Mouse (Mus musculus) lung, embryonic 14.5 days (tissue): ENCODE data around the gene Inava. TPM values are rescaled to one million over a fixed set of nuclear protein-coding genes. Genes with fewer than 3 reads are reported as not detected.

Experiments
- ATAC-seq: fragments of 200-750 bp; cut with Nextera tagmentation; 2 replicates; pipeline ENCODE4 v1.8.0; 2017; ENCODE audit warnings: mild to moderate bottlenecking, moderate TSS enrichment, moderate library complexity; ENCODE audit not compliant: insufficient read depth
- DNase-seq: peaks from one replicate; pipeline ENCODE4 v3.0.0-alpha.2; 2015
- H3K27ac ChIP-seq: fragments of 300-500 bp; sonication (generic); 2 replicates; pipeline ENCODE4 v1.5.1; 2014; ENCODE audit warnings: low read depth, mild to moderate bottlenecking, moderate library complexity
- H3K27me3 ChIP-seq: fragments of 300-500 bp; sonication (generic); 2 replicates; pipeline ENCODE4 v1.6.1; 2014; ENCODE audit warnings: low read length, control low read depth; ENCODE audit not compliant: insufficient read depth
- H3K36me3 ChIP-seq: fragments of 300-500 bp; sonication (generic); 2 replicates; pipeline ENCODE4 v1.6.1; 2014; ENCODE audit warnings: control low read depth; ENCODE audit not compliant: insufficient read depth
- H3K4me1 ChIP-seq: fragments of 300-500 bp; sonication (generic); 2 replicates; pipeline ENCODE4 v1.6.1; 2014; ENCODE audit warnings: antibody characterized with exemption, control low read depth; ENCODE audit not compliant: insufficient read depth
- H3K4me2 ChIP-seq: fragments of 300-500 bp; sonication (generic); 2 replicates; pipeline ENCODE4 v1.6.1; 2014; ENCODE audit warnings: mild to moderate bottlenecking
- H3K4me3 ChIP-seq: fragments of 300-500 bp; sonication (generic); 2 replicates; pipeline ENCODE4 v1.5.1; 2014; ENCODE audit warnings: low read depth, low read length
- H3K9ac ChIP-seq: fragments of 300-500 bp; sonication (generic); 2 replicates; pipeline ENCODE4 v1.6.1; 2014
- H3K9me3 ChIP-seq: fragments of 300-500 bp; sonication (generic); 2 replicates; pipeline ENCODE4 v1.6.1; 2016; ENCODE audit warnings: low read depth, low read length, control low read depth
- CTCF ChIP-seq: IDR thresholded peaks from 2 replicates; pipeline ENCODE4 v1.5.1; 2016; ENCODE audit warnings: antibody characterized with exemption, low read depth
- WGBS: fragments of 180-500 bp; shearing (Covaris S2); extraction: QIAGEN DNeasy Blood & Tissue Kit; methylation state at CpG from one replicate; pipeline ENCODE4 v1.1.7; 2014; 5-methylcytosine and 5-hydroxymethylcytosine counted together
- polyA plus RNA-seq: library from polyadenylated mRNA; unstranded; fragments of >200 nt; fragmentation: Nextera tagmentation; extraction: Ambion mirVana; gene quantifications from 2 replicates; pipeline ENCODE4 v1.2.1, GENCODE M21; 2014

The Inava gene
- polyA plus RNA-seq, 1 experiment from 2014 or later = 15.9 TPM

- peak overlapping the region; percentile 46 for H3K9ac ChIP-seq
These were observed 26.0 kb upstream of the Inava start for GRCm38 (mm10) chr1:136259893-136260634.

GRCm38 (mm10) chr1:136259543-136259892 is 25.5 kb upstream of the Inava start:
- Histone ChIP-seq H3K36me3 (no peaks in the 10 kb centered on the region), H3K27ac (no peak overlapping the region), H3K4me1 (no peaks in the 10 kb centered on the region), H3K9me3 (no peaks in the 10 kb centered on the region), H3K27me3 (peaks cover 66% of the 10 kb centered on the region), H3K4me3 (peak overlapping the region; percentile 51), H3K9ac (no peak overlapping the region; the same call in 1 of the 2 replicates), H3K4me2 (peak overlapping the region; percentile 94)
- ATAC-seq (no peak), DNase-seq (no peak)
- WGBS = 4% methylated on average over 16 of the region's 16 CpGs
- TF ChIP-seq CTCF = no peak

More at GRCm38 (mm10) chr1:136259893-136260634, 26.0 kb upstream of the Inava start:
- Histone ChIP-seq H3K27ac (no peak overlapping the region), H3K4me2 (peak overlapping the region; percentile 94), H3K9me3 (no peaks in the 10 kb centered on the region), H3K4me1 (no peaks in the 10 kb centered on the region), H3K4me3 (peak overlapping the region; percentile 51), H3K36me3 (no peaks in the 10 kb centered on the region), H3K27me3 (peaks cover 66% of the 10 kb centered on the region)
- no peak for TF ChIP-seq CTCF
- WGBS = under 1% methylated on average over 92 of the region's 95 CpGs
- peak; percentile 78 for DNase-seq
- peak; percentile 83 for ATAC-seq

GRCm38 (mm10) chr1:136258495-136258894 is 24.4 kb upstream of the Inava start:
- Histone ChIP-seq H3K4me2 (no peak overlapping the region), H3K36me3 (no peaks in the 10 kb centered on the region), H3K9ac (no peak overlapping the region), H3K4me1 (no peaks in the 10 kb centered on the region), H3K9me3 (no peaks in the 10 kb centered on the region), H3K4me3 (no peak overlapping the region), H3K27me3 (peaks cover 66% of the 10 kb centered on the region), H3K27ac (no peak overlapping the region)
- 59% methylated on average over 9 of the region's 9 CpGs for WGBS
- TF ChIP-seq CTCF = no peak
- DNase-seq (no peak), ATAC-seq (no peak)

GRCm38 (mm10) chr1:136255657-136256056 is 21.6 kb upstream of the Inava start:
- Histone ChIP-seq H3K4me1 (no peaks in the 10 kb centered on the region), H3K9ac (no peak overlapping the region), H3K27ac (no peak overlapping the region), H3K27me3 (peaks cover 44% of the 10 kb centered on the region), H3K4me3 (no peak overlapping the region), H3K36me3 (no peaks in the 10 kb centered on the region), H3K4me2 (no peak overlapping the region), H3K9me3 (no peaks in the 10 kb centered on the region)
- 41% methylated on average over 8 of the region's 8 CpGs for WGBS
- no peak for TF ChIP-seq CTCF
- no peak for DNase-seq
- ATAC-seq = no peak

GRCm38 (mm10) chr1:136255174-136255573 is 21.1 kb upstream of the Inava start:
- no peak overlapping the region for H3K4me2 ChIP-seq
- 36% methylated on average over 6 of the region's 6 CpGs for WGBS
- no peak for ATAC-seq

GRCm38 (mm10) chr1:136254503-136255065 is 20.5 kb upstream of the Inava start:
- H3K9ac ChIP-seq = no peak overlapping the region
- no peaks in the 10 kb centered on the region for H3K4me1 ChIP-seq
- TF ChIP-seq CTCF = no peak
- peaks cover 33% of the 10 kb centered on the region for H3K27me3 ChIP-seq
- no peaks in the 10 kb centered on the region for H3K36me3 ChIP-seq
- H3K4me2 ChIP-seq = no peak overlapping the region
- no peak for DNase-seq
- no peaks in the 10 kb centered on the region for H3K9me3 ChIP-seq
- WGBS = 52% methylated on average over 10 of the region's 10 CpGs
- ATAC-seq = no peak
- H3K27ac ChIP-seq = no peak overlapping the region
- no peak overlapping the region for H3K4me3 ChIP-seq

More at GRCm38 (mm10) chr1:136255174-136255573, 21.1 kb upstream of the Inava start:
- DNase-seq = no peak
- Histone ChIP-seq H3K36me3 (no peaks in the 10 kb centered on the region), H3K27me3 (peaks cover 39% of the 10 kb centered on the region), H3K4me1 (no peaks in the 10 kb centered on the region), H3K27ac (no peak overlapping the region), H3K4me3 (no peak overlapping the region), H3K9ac (no peak overlapping the region), H3K9me3 (no peaks in the 10 kb centered on the region)
- TF ChIP-seq CTCF = no peak

- no peak overlapping the region for H3K9ac ChIP-seq
- no peak overlapping the region for H3K27ac ChIP-seq
- peaks cover 22% of the 10 kb centered on the region for H3K27me3 ChIP-seq
- H3K4me2 ChIP-seq = no peak overlapping the region
- 21% methylated on average over 2 of the region's 2 CpGs for WGBS
- no peaks in the 10 kb centered on the region for H3K4me1 ChIP-seq
- DNase-seq (no peak), ATAC-seq (no peak)
- no peaks in the 10 kb centered on the region for H3K9me3 ChIP-seq
- H3K4me3 ChIP-seq = no peak overlapping the region
- TF ChIP-seq CTCF = no peak
- H3K36me3 ChIP-seq = no peaks in the 10 kb centered on the region
These were observed 19.4 kb upstream of the Inava start for GRCm38 (mm10) chr1:136253472-136253871.
